Mouse (Mus musculus) cerebellum, adult 11 months (tissue): ENCODE results near the gene Vrk1.

ENCODE experiments used
- DNase-seq: peaks from one replicate; pipeline ENCODE4 v3.0.0; 2022

The Vrk1 gene

GRCm38 (mm10) chr12:106010065-106010915 is at the start of gene Vrk1:
Gene Vrk1, plus strand, starts transcription at chr12:106010228.
- DNase-seq: peak; percentile 93

DNA sequence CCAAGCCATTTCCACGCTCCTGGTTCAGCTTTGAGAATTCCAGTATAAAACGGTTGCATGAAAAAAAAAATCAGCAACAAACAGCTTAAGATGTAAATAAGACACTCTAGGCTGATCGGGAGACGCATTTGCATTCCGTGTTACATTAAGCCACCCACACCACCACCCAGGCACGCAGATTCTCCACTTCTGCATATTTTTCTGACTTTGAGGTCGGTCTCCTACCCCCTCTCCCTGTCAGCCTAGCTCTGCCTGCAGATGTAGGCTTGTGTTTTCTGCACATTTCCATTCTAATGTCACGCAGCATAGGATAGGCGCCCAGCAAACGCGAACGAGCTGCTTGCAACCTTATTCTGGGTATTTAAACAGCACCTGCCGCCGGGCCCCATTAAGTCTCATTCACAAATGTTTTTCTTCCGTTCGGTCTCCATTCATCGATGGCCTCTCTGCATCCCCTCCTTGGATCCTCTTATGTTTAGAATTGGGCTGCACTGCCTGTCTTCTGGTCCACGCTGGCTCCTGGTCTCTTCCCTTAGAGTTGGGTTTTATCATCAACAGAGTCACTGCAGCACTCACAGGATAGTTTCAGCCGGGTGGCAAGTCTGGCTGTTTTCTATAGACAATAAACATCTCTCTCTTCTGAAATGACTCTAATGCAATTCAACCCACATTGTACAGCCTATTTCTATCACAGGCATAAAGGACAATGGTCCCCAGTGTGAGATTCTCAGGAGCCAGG is 49.3 kb upstream of the Vrk1 start:
- DNase-seq: no peak

GRCm38 (mm10) chr12:105961667-105962066 is 48.4 kb upstream of the Vrk1 start:
- DNase-seq: no peak

GRCm38 (mm10) chr12:105962103-105963011 is 47.7 kb upstream of the Vrk1 start:
- DNase-seq: peak; percentile 62

DNA sequence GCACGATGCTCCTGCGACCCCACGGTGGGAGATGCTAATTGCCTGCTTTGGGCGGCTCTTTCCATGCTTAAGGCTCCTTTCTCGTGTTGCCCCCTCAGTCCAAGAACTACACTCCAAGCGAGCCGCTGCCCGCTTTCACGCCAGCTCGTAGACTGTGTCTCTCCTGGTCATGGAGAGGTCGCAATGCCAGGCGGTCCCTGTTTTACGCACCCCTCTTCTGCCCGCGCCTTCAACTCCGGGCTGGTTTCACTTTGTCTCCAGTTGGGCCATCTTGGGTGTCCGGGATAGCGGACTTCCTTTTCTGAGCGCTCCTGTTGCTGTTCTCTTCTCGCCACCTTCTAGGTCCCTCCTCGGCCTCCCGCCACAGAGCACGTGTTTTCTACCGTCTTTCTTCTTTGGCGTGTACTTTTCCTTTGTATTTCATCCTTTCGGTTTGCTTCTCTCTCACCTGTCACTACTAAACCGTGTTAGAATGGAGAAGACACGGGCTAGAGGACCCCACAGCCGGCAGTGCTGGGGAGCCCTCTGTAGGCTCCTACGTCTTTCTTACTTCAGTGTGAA is 46.9 kb upstream of the Vrk1 start:
- DNase-seq: no peak

DNA sequence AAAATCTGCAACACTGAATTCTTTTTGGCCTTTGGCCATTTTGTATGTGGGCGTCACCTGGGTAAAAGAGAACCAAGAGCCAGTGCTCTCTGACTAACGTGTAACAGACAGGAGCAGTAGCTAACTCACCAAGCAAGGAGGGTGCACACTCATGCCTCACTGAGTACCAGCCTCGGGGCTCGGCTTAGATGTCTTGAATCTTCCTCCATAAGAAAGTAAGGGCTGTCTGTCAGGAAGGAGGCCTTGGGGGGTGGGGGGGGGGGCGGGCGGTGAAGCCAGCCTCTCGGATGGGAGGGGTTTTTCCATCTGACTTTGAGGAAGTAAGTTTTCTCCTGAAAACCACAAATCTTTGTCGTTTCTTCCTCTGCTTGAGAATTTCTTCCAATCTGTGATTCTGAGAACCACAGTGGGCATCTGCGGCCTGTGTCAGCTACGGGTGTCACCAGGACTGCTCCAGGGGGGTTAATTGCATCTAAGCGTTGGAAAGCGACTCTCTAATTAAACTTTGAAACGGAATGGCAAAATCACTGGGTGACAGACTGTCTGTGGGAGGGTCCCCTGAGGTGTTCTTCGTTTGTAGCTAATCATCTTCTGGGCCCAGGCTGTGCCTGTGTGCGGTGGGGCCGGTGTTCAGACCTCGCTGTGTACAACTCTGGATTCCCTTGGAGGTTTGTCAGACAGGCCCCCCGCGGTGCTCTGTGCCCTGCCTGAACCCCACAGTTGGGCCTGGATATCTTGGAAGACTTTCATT is 43.0 kb upstream of the Vrk1 start:
- no peak for DNase-seq

GRCm38 (mm10) chr12:105967806-105968205 is 42.2 kb upstream of the Vrk1 start:
- no peak for DNase-seq

DNA sequence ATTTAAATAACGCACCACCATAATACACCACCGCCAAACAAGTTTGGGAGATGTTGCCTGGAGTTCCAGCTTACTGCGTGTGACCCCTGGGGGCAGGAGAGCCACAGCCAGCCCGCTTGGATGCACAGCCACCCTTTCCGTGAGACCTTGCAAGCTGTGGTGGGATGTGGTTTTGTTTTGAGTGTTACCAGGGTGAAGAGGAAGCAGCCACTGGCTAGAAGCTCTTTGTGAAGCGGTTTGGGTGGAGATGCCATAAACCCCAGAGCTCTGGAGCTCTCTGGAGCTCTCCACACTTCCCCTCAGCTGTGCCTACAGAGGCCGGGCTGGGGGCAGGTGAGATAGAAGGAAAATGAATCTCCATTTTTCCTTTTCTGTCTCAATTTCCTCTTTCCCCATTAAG is 38.8 kb upstream of the Vrk1 start:
- DNase-seq: no peak

DNA sequence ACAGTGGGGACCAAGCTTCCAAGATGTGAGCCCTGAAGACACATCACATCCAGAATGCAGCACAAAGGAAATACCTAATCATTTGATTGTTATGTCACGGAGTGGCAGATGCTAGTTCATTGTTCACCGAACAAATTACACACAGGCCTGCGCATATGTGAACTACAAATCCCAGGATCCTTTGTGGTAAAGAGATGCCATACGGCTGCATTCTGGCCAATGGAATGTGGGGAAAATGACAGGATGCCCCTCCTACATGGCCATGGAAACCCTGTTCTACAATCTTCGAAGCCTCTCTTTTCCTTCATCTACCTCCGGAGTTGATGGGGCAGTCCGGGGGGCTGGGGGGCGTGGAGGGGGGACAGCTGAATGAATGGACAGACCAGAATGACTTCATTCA is 37.4 kb upstream of the Vrk1 start:
- no peak for DNase-seq

- no peak for DNase-seq
Observed at GRCm38 (mm10) chr12:105973691-105974090, 36.3 kb upstream of the Vrk1 start.

GRCm38 (mm10) chr12:105974107-105974506 is 35.9 kb upstream of the Vrk1 start:
- no peak for DNase-seq

GRCm38 (mm10) chr12:105981121-105981973 is 28.7 kb upstream of the Vrk1 start:
- DNase-seq: no peak

GRCm38 (mm10) chr12:105981974-105982305 is 28.1 kb upstream of the Vrk1 start:
- no peak for DNase-seq

- DNase-seq: no peak
Observed at GRCm38 (mm10) chr12:105982598-105982997, 27.4 kb upstream of the Vrk1 start.

- no peak for DNase-seq
Observed at GRCm38 (mm10) chr12:105983499-105983898, 26.5 kb upstream of the Vrk1 start.

DNA sequence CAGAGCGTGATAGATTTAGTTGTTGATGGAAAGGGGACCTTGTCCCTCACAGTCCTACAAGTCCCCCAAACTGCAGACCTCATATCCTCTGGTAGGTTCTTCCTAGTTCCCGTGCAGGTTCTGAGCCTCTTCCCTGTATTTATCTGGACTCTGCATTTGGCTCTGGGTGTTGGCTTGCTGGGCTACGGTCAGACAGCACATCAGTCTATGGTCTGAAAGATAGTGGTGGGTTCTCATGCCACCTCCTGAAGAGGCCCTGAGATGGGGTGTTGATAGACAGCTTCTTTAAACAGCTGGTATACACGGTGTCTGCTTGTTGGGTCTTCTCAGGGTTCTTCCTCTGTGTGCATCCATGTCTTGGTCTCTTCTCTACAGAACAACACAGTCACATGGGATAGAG is 21.6 kb upstream of the Vrk1 start:
- no peak for DNase-seq

DNA sequence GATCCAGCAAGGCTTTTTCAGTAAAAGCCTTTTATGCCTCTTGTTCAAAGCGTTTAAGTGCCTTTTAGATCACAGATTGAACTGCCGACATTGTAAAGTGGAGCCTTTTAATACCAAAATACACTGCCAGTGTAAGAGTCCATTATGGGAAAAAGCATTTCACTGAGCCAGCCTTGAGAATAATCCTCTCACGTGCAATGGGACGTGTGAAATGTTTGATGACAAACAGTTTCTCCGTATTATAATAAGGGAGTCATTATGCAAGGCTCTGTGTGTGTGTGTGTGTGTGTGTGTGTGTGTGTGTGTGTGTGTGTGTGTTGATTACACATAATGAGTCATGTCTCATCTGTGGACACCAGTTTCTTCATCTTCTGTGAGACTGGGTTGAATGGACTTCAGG is 17.3 kb upstream of the Vrk1 start:
- DNase-seq: no peak

- no peak for DNase-seq
Observed at GRCm38 (mm10) chr12:105993356-105993755, 16.7 kb upstream of the Vrk1 start.

GRCm38 (mm10) chr12:105995940-105996339 is 14.1 kb upstream of the Vrk1 start:
- no peak for DNase-seq

- DNase-seq: no peak
Observed at GRCm38 (mm10) chr12:105997028-105997786, 12.8 kb upstream of the Vrk1 start.
